Mouse (Mus musculus) embryo, embryonic 9.5 days (tissue): ENCODE results near the gene Carns1.
"Not testable (repeated sequence)": the region's sequence is repeated elsewhere in the genome, so short reads cannot be mapped to it uniquely, and the experiment has no call there.

Experiments used
- DNase-seq: peaks from one replicate; pipeline ENCODE4 v3.0.0-alpha.2; 2017; ENCODE audit errors: extremely low spot score

The Carns1 gene

DNA sequence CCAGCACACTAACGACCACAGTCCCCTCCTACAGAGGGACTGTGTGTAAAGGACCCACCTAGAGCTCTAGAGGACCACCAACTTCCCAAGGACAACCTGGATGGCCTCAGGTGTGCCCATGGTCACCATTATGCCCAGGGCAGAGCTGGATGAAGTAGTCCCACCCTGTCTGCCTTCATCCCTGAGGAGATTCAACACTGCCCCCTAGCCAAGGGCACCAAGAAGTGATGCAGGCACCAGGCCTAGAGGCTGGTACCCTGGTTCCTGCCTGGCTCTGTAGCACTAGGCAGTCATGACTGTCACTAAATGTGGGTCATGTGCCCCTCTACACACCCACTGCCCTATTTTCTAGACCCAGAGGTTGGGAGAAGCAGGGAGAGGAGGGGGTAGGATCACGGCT is 43.5 kb downstream of the Carns1 start:
- no peak for DNase-seq

DNA sequence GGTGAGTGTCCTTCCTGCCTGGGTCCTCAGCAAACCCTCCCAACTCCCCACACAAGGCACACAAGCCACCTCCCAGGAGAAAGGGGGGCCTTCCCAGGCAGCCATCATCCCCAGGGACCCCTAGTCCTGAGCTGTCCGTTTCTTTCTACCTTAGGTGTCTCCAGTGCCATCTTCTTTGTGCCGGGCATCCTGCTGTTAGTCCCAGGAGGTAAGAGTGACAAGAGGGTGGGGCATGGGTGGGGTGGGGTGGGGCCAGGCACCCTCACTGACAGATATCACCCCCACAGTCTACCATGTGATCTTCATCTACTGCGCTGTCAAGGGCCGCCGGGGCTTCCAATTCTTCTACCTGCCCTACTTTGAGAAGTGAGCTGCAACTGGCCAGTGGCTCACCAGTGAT is 44.2 kb downstream of the Carns1 start:
- DNase-seq: no peak

DNA sequence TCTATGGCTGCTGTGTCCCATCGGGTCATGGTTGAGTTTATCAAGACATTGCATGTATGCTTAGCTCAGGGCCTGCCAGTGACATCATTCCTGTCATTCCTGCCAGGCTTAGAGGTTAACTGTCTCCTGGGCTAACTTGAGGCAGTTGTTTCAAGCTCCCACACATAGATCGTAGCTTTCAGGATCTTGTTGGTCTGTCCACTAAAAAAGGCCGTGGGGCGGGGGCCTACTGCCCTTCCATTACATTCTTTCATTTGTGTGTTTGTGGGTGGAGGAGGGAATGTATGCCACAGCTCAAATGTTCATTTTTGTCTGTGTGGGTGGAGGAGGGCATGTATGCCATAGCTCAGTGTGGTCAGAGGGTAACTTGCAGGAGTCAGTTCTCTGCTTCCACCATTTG is 45.2 kb downstream of the Carns1 start:
- DNase-seq: no peak

DNA sequence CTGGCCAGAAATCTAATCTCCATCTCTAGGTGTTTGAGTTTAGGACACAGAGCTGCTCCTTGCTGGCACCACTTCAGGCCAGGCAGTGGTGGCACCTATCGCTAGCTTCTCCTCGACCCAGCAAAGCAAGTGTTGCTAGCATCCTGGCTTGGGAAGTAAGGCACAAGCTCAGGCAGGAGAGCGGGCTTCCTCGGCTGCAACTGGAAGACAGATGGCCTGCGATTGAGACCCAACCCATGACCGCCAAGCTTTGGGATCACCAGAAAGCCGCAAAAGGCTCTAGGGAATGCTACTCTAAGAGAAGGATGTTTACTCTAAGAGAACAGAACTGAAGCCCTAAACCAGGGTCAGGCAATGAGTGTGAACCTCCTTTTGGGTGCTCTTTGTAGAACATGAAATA is 45.8 kb downstream of the Carns1 start:
- DNase-seq: no peak

- DNase-seq: no peak
These were observed 48.4 kb downstream of the Carns1 start for GRCm38 (mm10) chr19:4126759-4127495.

- DNase-seq: peak; percentile 97
These were observed 49.3 kb downstream of the Carns1 start, which contains the start of gene Aip for GRCm38 (mm10) chr19:4125741-4126696. Gene Aip (minus strand): TSS chr19:4125858.

DNA sequence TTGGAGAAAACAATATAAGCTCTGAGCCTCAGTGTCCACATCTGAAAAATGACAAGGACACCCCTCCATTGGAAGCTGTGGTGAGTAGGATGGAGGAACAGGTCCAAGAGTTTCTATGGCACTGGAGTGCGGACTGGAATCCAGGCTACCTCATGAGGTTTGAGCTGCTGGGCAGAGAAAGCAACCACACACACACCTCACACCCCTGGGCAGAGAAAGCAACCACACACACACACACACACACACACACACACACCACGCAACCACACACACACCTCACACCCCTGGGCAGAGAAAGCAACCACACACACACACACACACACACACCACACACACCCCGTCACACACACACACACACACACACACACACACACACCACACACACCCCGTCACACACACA is 50.0 kb downstream of the Carns1 start:
- DNase-seq: not testable (repeated sequence)

- no peak for DNase-seq
These were observed 50.8 kb downstream of the Carns1 start for GRCm38 (mm10) chr19:4124432-4124831.

GRCm38 (mm10) chr19:4122411-4123370 is 52.6 kb downstream of the Carns1 start:
- DNase-seq: no peak

- not testable (repeated sequence) for DNase-seq
These were observed 53.4 kb downstream of the Carns1 start for GRCm38 (mm10) chr19:4121896-4122295.

DNA sequence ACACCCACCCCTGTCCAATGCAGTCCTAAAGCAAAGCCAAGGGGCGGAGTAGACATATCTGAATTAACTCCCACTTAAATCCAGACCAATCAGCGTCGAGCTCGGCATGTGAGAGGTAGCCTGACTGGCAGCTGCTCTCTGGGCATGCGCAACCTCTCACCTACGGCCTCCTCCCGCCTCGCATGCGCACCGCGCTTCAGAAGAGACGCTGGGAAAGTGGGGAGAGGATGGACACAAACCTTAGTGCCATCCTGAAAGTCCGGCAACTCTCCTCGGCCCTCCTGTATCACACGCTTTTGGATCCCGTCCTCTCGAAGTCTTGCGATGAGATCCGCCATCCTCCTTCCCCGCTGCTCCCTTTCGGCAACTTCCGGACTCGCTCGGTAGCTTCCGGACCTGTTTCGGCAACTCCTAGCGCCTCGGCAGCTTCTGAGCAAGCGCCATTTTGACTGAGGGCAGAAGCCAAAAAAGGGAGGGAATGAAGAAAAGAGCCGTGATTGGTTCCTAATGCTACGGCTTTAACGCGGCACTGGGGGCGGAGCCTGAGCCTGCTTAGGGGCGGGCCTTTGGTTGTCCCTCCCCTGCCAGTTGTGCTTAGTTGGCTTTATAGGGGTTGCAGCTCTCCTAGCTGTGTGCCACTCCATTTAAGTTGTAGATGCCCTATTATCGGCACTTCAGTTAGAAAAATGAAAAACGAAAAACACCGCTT is 54.0 kb downstream of the Carns1 start:
- peak; percentile 98 for DNase-seq

DNA sequence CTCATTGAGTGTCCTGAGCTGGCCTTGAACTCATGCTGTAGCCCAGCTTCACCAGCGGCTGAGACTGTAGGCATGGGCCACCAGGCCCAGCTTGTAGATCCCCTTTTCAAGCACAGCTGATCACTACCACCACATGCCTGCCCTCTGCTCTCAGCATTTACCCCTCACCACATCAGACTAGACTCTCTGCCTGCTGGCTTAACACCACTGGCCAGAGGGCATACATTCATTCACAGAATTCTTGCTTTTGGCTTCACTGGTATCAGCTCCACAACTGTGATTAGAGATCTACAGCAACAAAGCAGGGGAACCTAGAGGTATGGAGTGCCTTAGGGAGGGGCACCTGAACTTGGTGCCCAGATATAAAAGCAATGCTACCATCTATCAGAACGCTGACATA is 54.8 kb downstream of the Carns1 start:
- DNase-seq: no peak

- DNase-seq: no peak
These were observed 55.4 kb downstream of the Carns1 start for GRCm38 (mm10) chr19:4119716-4120487.

DNA sequence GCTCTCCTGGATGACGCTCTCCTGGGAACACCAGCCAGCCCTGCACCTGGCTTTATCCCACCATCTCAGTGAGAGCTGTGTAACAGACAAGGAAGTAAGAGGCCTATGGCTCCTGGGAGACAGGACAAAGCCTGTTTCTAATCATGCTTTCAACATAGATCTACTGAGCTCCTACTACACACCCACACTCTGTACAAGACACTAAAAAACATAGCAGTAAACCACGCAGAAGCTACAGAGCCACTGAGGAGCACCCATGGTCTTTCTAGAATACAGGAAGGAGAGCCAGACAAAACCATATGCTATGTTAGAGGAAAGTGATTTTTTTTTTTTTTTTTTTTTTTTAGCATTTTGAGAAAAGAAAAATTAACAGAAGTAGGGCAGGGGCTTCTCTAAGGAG is 56.9 kb downstream of the Carns1 start:
- no peak for DNase-seq

GRCm38 (mm10) chr19:4117006-4117405 is 58.3 kb downstream of the Carns1 start:
- no peak for DNase-seq

- DNase-seq: no peak
These were observed 59.5 kb downstream of the Carns1 start for GRCm38 (mm10) chr19:4115816-4116215.

GRCm38 (mm10) chr19:4115144-4115543 is 60.1 kb downstream of the Carns1 start:
- no peak for DNase-seq

GRCm38 (mm10) chr19:4114551-4114950 is 60.7 kb downstream of the Carns1 start:
- DNase-seq: no peak
